Mouse (Mus musculus) embryonic facial prominence, embryonic 11.5 days (tissue): ENCODE results near the gene Gm11042. TPM values are rescaled to one million over a fixed set of nuclear protein-coding genes. Genes with fewer than 3 reads are reported as not detected.

Experiments used
- ATAC-seq: fragments of 200-750 bp; cut with Nextera tagmentation; replicated peaks from 2 replicates; pipeline ENCODE4 v1.8.0; 2017; ENCODE audit warnings: low read depth; ENCODE audit not compliant: insufficient number of reproducible peaks, low FRiP score, low TSS enrichment
- DNase-seq: peaks from one replicate; pipeline ENCODE4 v3.0.0-alpha.2; 2015; ENCODE audit warnings: low spot score
- H3K27ac ChIP-seq: fragments of 300-500 bp; sonication (generic); replicated peaks from 2 replicates; pipeline ENCODE4 v1.5.1; 2014; ENCODE audit warnings: mild to moderate bottlenecking, low read depth, low read length, control low read depth
- H3K27me3 ChIP-seq: fragments of 300-500 bp; sonication (generic); 2 replicates; pipeline ENCODE4 v1.6.1; 2014; ENCODE audit warnings: mild to moderate bottlenecking, low read length, moderate library complexity, mixed read lengths; ENCODE audit not compliant: control insufficient read depth, insufficient read depth
- H3K36me3 ChIP-seq: fragments of 300-500 bp; sonication (generic); replicated peaks from 2 replicates; pipeline ENCODE4 v1.6.1; 2014; ENCODE audit warnings: low read depth, mild to moderate bottlenecking, low read length, moderate library complexity, mixed read lengths; ENCODE audit not compliant: control insufficient read depth, insufficient read depth
- H3K4me1 ChIP-seq: fragments of 300-500 bp; sonication (generic); 2 replicates; pipeline ENCODE4 v1.6.1; 2014; ENCODE audit warnings: low read length, mixed read lengths; ENCODE audit not compliant: control insufficient read depth, insufficient read depth
- H3K4me2 ChIP-seq: fragments of 300-500 bp; sonication (generic); 2 replicates; pipeline ENCODE4 v1.6.1; 2014; ENCODE audit warnings: low read depth, mild to moderate bottlenecking, control low read depth, low read length, moderate library complexity
- H3K4me3 ChIP-seq: fragments of 300-500 bp; sonication (generic); 2 replicates; pipeline ENCODE4 v1.5.1; 2014; ENCODE audit warnings: low read depth, low read length, control low read depth
- H3K9ac ChIP-seq: fragments of 300-500 bp; sonication (generic); replicated peaks from 2 replicates; pipeline ENCODE4 v1.6.1; 2014; ENCODE audit warnings: mild to moderate bottlenecking, control low read depth, low read length
- H3K9me3 ChIP-seq: fragments of 300-500 bp; sonication (generic); replicated peaks from 2 replicates; pipeline ENCODE4 v1.6.1; 2016; ENCODE audit warnings: mild to moderate bottlenecking, low read length, inconsistent platforms, mixed read lengths; ENCODE audit not compliant: control insufficient read depth
- WGBS: fragments of 180-500 bp; shearing (Covaris S2); extraction: QIAGEN DNeasy Blood & Tissue Kit; methylation state at CpG from one replicate; pipeline ENCODE4 v1.1.7; 2014; 5-methylcytosine and 5-hydroxymethylcytosine counted together
- polyA plus RNA-seq: library from polyadenylated mRNA; unstranded; fragments of >200 nt; fragmentation: Nextera tagmentation; extraction: Ambion mirVana; gene quantifications from 2 replicates; pipeline ENCODE4 v1.2.1, GENCODE M21; 2014

The Gm11042 gene
- not detected in 2 replicates for polyA plus RNA-seq

DNA sequence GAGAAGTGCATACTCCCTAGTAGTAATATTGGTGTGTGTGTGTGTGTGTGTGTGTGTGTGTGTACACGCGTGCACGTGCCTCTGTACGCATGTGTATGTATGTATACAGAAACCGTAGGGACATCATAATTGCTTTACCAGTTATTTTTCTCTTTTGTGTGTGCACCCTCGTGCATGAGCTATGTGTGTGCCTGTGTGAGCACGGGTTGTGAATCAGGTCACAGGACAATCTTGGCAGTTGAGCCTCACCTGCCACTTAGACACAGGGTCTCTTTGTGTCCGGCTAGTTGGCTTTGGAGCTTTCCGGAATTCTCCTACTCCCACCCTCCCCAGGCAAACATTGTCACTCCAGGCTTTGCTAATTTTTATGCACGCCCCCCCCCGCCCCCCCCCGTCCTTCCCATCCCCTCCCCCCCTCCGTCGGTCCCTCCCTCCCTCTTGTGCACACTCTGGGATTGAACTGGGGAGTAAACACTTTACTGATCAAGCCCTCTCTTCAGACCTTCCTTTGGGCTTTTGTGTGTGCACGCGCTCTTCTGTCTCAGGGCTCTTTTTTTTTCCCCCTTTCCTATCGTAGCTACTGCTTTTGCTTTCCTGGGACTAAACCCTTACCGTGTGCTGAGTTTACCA is at the start of gene Gm11042:
Gene Gm11042, minus strand, starts transcription at position 51 of the 630 bp plus-strand sequence.
- DNase-seq (peak; percentile 40), ATAC-seq (peak; percentile 58; the same call in 1 of the 2 replicates)
- 33% methylated on average over 14 of the region's 18 CpGs for WGBS
- Histone ChIP-seq H3K36me3 (no peaks in the 10 kb centered on the region), H3K4me1 (no peaks in the 10 kb centered on the region), H3K4me3 (peak within 1 kb of the TSS; percentile 41), H3K27me3 (no peaks in the 10 kb centered on the region), H3K9me3 (no peaks in the 10 kb centered on the region), H3K4me2 (peak within 1 kb of the TSS; percentile 51), H3K9ac (peak within 1 kb of the TSS; percentile 61), H3K27ac (no peak within 1 kb of the TSS; the same call in 1 of the 2 replicates)

DNA sequence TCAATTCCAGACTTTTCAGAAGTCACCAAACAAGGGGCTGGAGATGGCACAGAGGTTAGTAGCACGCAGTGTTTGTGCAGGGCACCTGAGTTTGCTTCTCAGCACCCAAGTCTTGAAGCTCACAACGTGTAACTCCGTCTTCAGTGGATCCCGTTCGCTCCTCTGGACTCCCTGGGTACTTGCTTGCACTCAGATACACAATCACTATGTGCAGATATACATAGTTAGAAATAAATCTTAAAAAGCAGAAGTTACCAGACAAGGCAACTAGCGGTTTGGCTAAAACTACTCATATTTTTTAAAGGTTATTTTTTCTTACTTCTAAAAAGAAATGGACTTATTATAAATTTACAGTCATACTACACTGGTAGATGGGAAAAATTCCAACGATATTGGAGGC is 48.3 kb upstream of the Gm11042 start:
- 88% methylated on average over 7 of the region's 7 CpGs for WGBS

DNA sequence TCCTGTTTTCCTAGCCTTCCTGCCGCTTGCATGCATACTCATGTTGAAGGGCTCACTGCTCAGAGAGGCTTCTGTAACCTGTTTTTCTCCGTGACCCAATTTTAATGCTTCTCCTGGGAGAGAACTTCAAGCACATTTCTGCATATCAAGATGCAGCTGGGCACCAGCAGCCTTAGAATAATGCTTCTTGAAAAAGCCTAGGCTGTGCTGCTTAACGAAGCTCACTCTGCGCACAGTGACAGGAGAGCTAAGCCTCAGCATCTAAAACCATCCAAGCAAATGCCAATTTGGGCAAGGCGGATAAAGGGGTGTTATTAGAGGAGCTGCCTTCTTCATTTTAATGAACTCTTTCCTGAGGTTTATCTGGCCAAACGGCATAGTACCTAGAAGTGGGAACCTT is 46.9 kb upstream of the Gm11042 start:
- 71% methylated on average over 6 of the region's 6 CpGs for WGBS
- Histone ChIP-seq H3K4me1 (no peaks in the 10 kb centered on the region), H3K4me3 (no peak overlapping the region), H3K36me3 (no peaks in the 10 kb centered on the region), H3K4me2 (no peak overlapping the region), H3K27me3 (no peaks in the 10 kb centered on the region), H3K27ac (no peak overlapping the region), H3K9me3 (no peaks in the 10 kb centered on the region), H3K9ac (no peak overlapping the region)
- ATAC-seq, result no peak
- no peak for DNase-seq

More for the DNA sequence above, 48.3 kb upstream of the Gm11042 start:
- no peaks in the 10 kb centered on the region for H3K36me3 ChIP-seq
- no peaks in the 10 kb centered on the region for H3K9me3 ChIP-seq
- no peak overlapping the region for H3K27ac ChIP-seq
- no peak for DNase-seq
- no peak overlapping the region for H3K4me2 ChIP-seq
- H3K4me1 ChIP-seq, result no peaks in the 10 kb centered on the region
- no peaks in the 10 kb centered on the region for H3K27me3 ChIP-seq
- no peak for ATAC-seq
- no peak overlapping the region for H3K9ac ChIP-seq
- H3K4me3 ChIP-seq, result no peak overlapping the region

DNA sequence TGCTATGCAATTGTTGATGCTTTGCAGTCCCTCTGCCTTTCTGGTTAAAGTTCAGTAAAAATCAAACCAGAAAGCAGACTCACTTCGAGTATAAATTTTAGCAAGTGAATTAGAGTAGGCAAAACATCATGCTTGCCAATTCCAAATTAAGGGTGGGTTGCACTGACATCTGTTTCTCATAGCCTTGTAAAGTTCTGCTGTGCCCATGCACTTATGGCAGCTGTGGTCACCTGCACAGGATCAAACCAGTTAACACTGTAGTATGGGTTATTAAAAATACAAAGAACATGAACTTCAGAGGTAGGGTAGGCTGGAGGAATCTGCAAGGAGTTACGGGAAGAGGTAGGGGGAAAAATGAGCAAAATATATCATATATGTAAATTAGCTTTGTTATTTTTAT is 46.3 kb upstream of the Gm11042 start:
- H3K27me3 ChIP-seq, result no peaks in the 10 kb centered on the region
- H3K27ac ChIP-seq, result no peak overlapping the region
- H3K9ac ChIP-seq, result no peak overlapping the region
- H3K36me3 ChIP-seq, result no peaks in the 10 kb centered on the region
- no peak overlapping the region for H3K4me2 ChIP-seq
- WGBS, result 54% methylated on average over 2 of the region's 2 CpGs
- no peaks in the 10 kb centered on the region for H3K9me3 ChIP-seq
- DNase-seq, result peak; percentile 16
- ATAC-seq, result no peak
- no peaks in the 10 kb centered on the region for H3K4me1 ChIP-seq
- H3K4me3 ChIP-seq, result no peak overlapping the region

DNA sequence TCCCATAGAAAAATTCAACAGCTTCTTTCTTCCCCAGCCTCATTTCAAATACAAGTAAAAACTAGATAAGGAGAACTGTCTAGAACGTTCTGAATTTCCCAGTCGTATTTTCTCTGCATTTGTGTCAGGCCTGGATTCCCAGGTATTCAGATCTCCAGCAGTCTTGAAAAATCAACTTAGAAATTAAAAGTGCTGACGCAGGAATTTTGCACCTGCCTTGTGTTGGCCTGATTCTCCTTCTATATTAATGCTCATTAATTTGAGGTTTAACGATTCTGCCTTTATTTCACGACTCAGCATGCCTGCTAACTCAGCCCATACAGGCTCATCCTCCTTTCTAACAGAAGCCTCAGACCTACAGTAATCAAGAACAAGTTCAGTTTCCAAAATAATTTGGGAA is 43.6 kb upstream of the Gm11042 start:
- no peak for ATAC-seq
- 85% methylated on average over 5 of the region's 5 CpGs for WGBS
- Histone ChIP-seq H3K27ac (no peak overlapping the region), H3K9me3 (no peaks in the 10 kb centered on the region), H3K4me3 (no peak overlapping the region), H3K4me2 (no peak overlapping the region), H3K36me3 (no peaks in the 10 kb centered on the region), H3K4me1 (no peaks in the 10 kb centered on the region), H3K27me3 (no peaks in the 10 kb centered on the region), H3K9ac (no peak overlapping the region)
- no peak for DNase-seq

DNA sequence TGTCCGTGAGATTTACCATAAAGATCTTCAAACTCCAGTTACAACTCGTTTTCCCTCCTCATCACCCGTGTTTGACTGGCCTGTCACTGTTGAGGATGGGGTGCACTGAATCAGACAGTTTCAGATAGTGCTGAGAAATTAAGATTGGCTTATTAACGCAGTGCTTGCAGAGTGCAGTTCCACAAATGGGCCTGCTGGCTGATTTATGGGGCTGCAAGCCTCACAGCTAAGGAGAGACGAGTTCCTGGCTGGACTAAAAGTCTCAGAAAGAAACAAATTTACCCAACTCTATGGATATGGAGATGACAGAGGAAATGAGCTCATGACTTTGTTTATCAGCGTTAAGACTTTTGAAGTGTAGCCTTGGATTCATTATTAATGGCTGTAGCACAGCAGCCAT is 41.6 kb upstream of the Gm11042 start:
- no peak overlapping the region for H3K9ac ChIP-seq
- no peaks in the 10 kb centered on the region for H3K27me3 ChIP-seq
- ATAC-seq, result no peak
- H3K4me3 ChIP-seq, result no peak overlapping the region
- H3K27ac ChIP-seq, result no peak overlapping the region
- H3K4me2 ChIP-seq, result no peak overlapping the region
- H3K36me3 ChIP-seq, result no peaks in the 10 kb centered on the region
- H3K9me3 ChIP-seq, result no peaks in the 10 kb centered on the region
- DNase-seq, result no peak
- 81% methylated on average over 6 of the region's 6 CpGs for WGBS
- no peaks in the 10 kb centered on the region for H3K4me1 ChIP-seq

DNA sequence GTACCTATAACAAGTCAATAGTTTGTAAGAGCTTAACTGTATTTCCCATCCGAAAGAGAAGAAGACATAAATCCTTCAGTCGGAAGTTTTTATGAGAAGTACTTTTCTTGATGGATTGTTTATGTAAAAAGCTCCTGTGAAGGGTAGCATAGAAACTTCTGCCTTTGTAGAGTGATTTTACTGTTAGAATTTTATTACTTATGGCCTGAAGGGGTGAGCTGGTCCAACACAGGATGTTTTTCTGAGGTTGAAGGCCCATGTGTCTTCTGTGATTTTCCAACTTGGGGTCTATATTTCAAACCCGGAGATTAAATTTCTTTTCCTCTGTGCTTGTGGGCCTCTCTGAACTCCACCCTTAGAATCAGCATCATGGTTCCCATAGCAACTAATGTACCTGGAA is 26.5 kb upstream of the Gm11042 start:
- WGBS, result 89% methylated on average over 3 of the region's 3 CpGs
- Histone ChIP-seq H3K4me2 (no peak overlapping the region), H3K4me1 (no peaks in the 10 kb centered on the region), H3K4me3 (no peak overlapping the region), H3K27ac (no peak overlapping the region), H3K36me3 (no peaks in the 10 kb centered on the region), H3K9me3 (no peaks in the 10 kb centered on the region), H3K9ac (no peak overlapping the region), H3K27me3 (no peaks in the 10 kb centered on the region)
- ATAC-seq (no peak), DNase-seq (no peak)

DNA sequence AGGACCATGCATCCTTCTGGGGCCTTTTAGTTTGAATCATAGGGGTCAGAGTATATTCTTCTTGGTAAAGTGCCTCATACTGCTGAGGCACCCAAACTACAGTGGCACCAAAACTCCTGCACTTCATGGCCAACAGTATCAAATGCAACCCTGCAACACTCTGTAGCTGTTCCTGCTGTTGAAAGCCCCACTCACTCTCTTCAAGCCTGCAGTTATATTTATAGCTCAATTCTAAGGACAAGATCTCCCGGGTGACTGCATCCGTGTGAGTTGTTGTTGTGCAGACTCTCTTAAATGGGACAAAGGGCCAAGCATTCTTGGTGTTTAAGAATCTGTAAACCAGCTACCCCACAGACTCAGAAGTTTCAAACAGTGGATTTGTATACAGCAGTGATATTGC is 23.9 kb upstream of the Gm11042 start:
- 88% methylated on average over 2 of the region's 2 CpGs for WGBS
- H3K27ac ChIP-seq, result no peak overlapping the region
- H3K4me3 ChIP-seq, result no peak overlapping the region
- no peaks in the 10 kb centered on the region for H3K4me1 ChIP-seq
- H3K9me3 ChIP-seq, result no peaks in the 10 kb centered on the region
- H3K4me2 ChIP-seq, result no peak overlapping the region
- H3K36me3 ChIP-seq, result no peaks in the 10 kb centered on the region
- H3K27me3 ChIP-seq, result no peaks in the 10 kb centered on the region
- DNase-seq (no peak), ATAC-seq (no peak)
- H3K9ac ChIP-seq, result no peak overlapping the region
